Mouse (Mus musculus) kidney, postnatal 4 days (tissue): Measurements from ENCODE around the gene Pygb.

Experiments
- DNase-seq, 2 experiments: peaks; one replicate each; pipeline ENCODE4 v3.0.0; 2021; ENCODE audit warnings: mixed read lengths in 2 of 2

The Pygb gene

DNA sequence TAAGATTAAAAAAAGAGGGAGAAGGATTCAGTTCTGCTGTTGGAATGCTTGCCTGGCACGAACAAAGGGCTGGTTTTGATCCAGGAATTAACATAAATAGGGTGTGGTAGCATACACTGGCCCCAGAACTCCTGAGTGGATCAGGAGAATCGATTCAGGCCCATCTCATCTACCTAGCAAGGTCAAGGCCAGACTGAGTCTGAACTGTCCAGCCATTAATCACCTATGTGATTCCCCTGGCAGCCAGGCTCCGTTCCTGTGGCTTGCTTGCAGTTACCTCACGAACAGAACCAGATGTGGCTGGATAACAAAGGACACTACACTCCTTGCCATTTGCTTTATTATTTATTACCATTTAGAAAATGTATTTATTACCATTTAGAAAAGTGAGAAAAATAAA, 6.8 kb downstream of the Pygb start:
- DNase-seq: no peak

DNA sequence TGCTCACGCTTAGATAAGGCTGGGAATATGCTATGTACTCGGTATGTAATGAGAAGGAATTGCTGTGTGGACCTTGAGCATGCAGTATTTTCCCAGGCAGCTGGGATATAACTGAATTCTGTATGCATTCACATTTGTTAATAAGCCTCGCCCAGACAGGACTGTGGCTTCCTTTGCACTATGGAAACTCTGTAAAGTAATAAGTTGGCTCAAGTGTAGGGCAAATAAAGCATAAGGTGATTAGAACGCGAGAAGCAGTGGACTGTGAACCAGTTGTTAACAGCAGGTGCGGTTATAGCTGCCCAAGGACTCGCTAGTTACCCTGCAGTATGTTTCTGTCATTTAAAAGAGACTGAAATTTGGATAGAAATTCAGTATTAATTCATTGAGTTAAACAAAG, 11.5 kb downstream of the Pygb start:
- no peak for DNase-seq

- no peak for DNase-seq
These were observed 14.1 kb downstream of the Pygb start for GRCm38 (mm10) chr2:150800616-150801015.

- DNase-seq: peak in 1 of 2 experiments; percentile 27
These were observed 16.5 kb downstream of the Pygb start for GRCm38 (mm10) chr2:150803035-150803434.

GRCm38 (mm10) chr2:150808381-150808780, 21.8 kb downstream of the Pygb start:
- no peak for DNase-seq

- DNase-seq: no peak
These were observed 22.3 kb downstream of the Pygb start for GRCm38 (mm10) chr2:150808812-150809211.

DNA sequence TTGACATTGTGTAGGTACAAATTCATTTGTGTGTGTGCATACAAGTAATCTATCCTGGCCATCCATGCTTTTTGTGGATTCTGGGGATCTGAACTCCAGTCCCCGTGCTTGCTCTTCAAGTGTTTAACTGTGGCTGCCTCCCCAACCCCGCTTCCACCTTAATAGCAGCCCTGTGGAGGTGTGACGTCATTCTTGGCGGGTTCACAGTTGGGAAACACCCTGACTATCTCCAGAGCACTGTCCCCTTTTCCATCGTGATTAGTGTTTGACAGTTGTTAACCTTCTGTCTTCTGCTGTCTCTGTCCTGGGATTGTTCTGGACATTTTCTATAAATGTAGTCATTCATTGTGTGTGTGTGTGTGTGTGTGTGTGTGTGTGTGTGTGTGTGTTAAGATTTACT, 24.1 kb downstream of the Pygb start:
- no peak for DNase-seq

GRCm38 (mm10) chr2:150812816-150813215, 26.3 kb downstream of the Pygb start:
- no peak for DNase-seq

DNA sequence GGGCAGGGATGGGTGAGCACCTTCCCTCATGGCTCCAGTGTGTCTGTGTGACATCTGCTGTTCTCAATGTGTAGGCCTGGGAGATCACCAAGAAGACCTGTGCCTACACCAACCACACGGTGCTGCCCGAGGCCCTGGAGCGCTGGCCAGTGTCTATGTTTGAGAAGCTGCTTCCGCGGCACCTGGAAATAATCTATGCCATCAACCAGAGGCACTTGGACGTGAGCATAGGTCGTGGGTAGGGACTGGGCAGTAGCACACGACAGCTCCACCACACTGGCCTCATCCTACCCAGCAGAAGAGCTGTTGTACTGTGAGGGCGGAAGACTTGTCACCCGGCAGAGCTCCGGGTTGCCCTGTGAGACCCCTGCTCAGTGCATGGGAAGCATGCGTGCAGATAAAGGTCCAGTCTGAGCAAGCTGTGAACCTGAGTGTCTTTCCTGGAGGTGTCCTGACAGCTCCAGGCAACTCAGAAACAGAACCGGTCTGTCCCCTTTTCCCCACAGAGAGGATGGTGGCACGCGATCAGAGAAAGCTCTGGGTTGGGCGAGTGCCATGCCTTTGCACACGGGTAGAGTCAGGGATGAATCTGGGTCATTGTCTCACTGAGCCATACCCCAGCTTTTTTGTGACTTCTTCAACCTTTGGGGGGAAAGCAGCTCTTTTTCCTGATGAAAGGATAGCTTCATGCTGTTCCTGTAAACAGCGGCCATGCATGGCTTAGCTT, 30.3 kb downstream of the Pygb start:
- DNase-seq: no peak

DNA sequence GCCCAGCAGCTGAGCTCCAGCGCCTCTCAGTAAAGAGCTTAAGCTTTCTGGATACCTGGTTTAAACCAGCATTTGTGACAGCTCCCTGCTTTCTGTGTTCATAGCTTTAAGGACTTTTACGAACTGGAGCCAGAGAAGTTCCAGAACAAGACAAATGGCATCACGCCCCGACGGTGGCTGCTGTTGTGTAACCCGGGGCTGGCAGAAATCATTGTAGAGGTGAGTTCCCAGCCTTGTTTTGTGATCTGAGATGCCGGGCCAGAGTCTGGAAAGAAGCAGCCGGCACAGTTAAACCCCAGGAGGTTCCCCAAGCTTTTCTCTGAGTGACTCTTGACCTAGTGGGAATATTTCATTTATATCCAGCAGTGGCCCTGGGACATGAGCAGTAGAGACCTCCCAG, 32.2 kb downstream of the Pygb start:
- no peak for DNase-seq

DNA sequence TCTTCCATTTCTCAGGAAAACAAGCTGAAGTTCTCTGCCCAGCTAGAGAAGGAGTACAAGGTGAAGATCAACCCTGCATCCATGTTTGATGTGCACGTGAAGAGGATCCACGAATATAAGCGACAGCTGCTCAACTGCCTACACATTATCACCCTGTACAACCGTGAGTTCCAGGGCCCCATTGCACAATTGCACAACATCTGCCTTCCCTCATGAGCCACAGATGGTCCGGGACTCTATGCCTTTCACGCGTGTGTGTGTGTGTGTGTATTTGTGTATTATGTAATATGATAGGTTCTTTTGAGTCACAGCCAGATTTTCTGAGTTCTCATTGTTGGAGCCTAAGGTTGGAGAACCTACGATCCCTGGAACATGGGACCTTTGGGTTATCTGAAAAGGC, 34.2 kb downstream of the Pygb start:
- DNase-seq: no peak

GRCm38 (mm10) chr2:150822987-150823386, 36.5 kb downstream of the Pygb start:
- no peak for DNase-seq

GRCm38 (mm10) chr2:150826426-150826825, 39.9 kb downstream of the Pygb start:
- no peak for DNase-seq

DNA sequence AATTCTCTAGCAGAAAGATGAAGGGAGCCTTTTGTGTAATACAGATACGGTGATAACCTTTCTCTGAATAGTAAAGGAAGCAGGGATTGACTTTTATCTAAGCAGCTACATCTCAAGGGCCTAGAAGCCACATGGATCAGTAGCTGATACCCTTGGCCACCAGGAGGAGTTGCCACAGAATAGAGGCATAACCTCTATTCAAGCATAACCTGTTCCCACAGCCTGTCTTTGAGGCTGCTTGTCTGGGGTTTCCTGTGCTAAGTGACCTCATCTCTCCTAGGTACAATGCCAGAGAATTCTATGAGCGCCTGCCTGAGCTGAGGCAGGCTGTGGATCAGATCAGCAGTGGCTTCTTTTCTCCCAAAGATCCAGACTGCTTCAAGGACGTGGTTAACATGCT, 41.6 kb downstream of the Pygb start:
- DNase-seq: peak in 1 of 2 experiments; percentile 20

GRCm38 (mm10) chr2:150828654-150829053, 42.1 kb downstream of the Pygb start:
- no peak for DNase-seq

- DNase-seq: no peak
These were observed 43.5 kb downstream of the Pygb start for GRCm38 (mm10) chr2:150830011-150830410.

GRCm38 (mm10) chr2:150830911-150831441, 44.4 kb downstream of the Pygb start:
- no peak for DNase-seq

GRCm38 (mm10) chr2:150832029-150832428, 45.5 kb downstream of the Pygb start:
- no peak for DNase-seq

DNA sequence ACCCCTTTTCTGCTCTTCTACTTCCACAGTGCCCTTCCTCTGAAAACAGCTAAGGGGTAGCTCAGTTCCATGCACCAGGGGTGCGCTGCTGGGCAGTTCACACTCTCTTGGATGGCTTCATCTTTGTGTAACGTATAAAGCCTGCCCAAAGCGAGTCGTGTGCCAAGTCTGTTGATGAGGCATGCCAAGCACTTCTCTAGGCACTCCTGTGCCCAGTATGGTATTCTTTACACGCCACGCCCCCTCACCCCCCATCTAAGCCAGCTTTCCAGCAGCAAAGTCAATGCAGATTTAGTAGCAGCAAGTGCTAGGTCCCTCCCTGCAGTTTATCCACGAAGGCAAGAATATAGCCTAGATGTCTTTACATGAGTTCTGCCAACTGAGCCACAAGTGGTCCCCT, 48.1 kb downstream of the Pygb start:
- DNase-seq: no peak

DNA sequence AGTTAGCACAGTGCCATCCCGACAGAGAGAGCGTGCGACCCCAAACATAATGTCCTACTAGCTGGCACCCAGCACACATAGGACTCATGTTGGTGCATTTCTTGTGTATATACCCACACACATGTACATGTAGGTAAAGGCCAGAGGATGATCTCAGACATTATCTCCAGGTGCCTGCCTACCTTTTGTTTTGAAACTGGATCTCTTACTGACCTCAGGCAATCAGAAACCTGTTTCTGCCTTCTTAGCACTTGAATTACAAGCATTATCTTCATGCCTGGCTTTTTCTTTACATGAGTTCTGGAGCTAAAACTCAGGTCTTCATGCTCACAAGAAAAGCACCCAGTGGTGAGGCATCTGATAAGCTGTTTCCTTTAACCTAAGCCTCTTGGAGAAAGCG, 49.4 kb downstream of the Pygb start:
- DNase-seq: no peak

DNA sequence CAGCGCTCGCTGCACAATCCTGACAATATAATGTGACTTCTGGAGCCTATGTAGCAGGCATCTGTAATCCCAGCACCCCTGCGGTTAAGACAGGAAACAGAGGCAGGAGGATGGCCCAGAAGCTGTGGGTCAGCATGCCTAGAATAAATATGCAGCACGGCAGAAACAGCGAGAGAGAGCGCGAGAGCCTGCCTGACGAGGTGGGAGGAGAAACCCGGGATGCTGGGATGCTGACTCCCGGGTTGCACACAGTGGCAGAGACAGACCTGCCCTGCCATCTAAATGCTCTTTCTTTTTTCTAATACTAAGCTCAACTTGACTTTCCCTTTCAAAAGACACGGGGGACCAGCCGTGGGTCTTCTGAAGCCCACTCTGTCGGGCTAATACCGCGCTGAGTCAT, 50.4 kb downstream of the Pygb start:
- no peak for DNase-seq

DNA sequence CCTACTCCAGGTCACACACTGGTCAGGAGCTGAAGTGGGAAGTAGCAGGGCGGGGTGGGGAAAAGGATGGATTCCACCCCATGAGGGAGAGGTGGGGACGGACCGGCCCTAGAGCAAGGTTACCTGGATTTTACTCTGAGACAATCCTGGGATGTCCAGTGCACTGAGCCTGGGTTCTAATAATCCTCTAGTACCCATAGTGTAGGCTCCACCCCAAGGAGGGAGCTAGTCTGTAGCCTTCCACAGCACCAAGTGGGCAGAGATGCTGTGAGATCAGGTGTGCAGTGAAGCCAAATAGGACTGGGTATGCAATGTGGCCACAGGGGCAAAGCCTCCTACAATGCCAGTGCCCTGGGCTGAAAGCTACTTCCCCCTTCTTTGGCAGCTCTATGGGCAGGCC, 51.2 kb downstream of the Pygb start:
- no peak for DNase-seq

- no peak for DNase-seq
These were observed 53.3 kb downstream of the Pygb start for GRCm38 (mm10) chr2:150839686-150840471.

DNA sequence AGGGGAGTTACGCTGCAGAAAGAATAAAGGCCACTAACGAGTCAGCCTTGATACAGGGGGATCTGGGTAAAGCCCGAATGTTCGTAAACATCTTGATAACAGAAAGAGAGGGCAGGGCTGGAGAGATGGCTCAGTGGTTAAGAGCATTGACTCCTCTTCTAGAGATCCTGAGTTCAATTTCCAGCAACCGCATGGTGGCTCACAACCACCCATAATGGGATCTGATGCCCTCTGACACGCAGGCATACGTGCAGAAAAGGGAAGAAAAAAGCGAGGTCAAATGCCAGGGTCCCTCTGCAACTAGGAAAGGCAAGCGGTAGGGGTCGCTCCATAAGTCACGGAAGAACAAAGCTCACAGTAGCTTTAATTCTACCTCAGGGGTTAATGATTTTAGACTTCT, 54.6 kb downstream of the Pygb start:
- DNase-seq: no peak
